12 mouse cellular contexts compared by ENCODE assay signal in the genomic region with DNA sequence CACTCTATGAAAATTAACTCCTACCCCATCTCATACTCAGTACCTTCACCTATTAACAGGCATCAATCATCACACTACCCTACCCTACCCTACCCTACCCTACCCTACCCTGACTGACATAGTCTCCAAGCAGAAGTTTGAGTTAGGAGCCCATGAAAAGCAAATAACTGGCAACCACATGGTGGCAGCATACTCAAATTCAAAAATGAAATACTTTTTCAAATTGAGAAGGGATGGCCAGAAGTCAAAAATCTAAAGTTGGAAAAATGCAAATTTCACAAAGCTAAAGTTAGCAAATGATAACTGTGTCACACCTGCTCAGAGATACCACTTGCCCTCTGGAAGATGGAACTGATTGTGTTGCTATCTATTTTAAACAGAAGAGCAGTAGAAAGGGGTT.
DNase-seq lines count a peak whose midpoint lies in the region; ATAC-seq and TF ChIP-seq lines count a peak whose summit lies in the region.
"Had no signal": no experiment of that assay in that cellular context is flagged by ENCODE, and none has a peak within 500 bp of the region (broad histone marks: within the 10 kb centered on the region; RNA-seq: fewer than 3 reads in every experiment).

No protein-coding gene starts in this region.

- no peaks in the 10 kb centered on the region for H3K27me3 ChIP-seq in kidney, postnatal 0 days (ENCODE audit: insufficient read depth, low read length)
- H3K27me3 ChIP-seq in kidney, embryonic 16.5 days (ENCODE audit: insufficient read depth, low read length), result no peaks in the 10 kb centered on the region; the same call in 1 of the 2 replicates
- H3K27me3 ChIP-seq in forebrain, embryonic 13.5 days, result no peaks in the 10 kb centered on the region
- H3K27me3 ChIP-seq: embryonic facial prominence, embryonic 12.5 days; heart, embryonic 15.5 days; liver, embryonic 15.5 days; midbrain, embryonic 15.5 days had no signal

- DNase-seq in adrenal gland, postnatal 10 days, result peak; percentile 8
- no peak for DNase-seq in adrenal gland, adult 18-20 months (ENCODE audit: low spot score in 2 of 2)
- peak; percentile 2 for DNase-seq in kidney, postnatal 0 days (ENCODE audit: low spot score)
- peak; percentile 3 for DNase-seq in lung, postnatal 10 days
- DNase-seq in lung, postnatal 25 days (ENCODE audit: low spot score), result no peak
- peak; percentile 17 to 32 for DNase-seq in right cerebral cortex, adult 2 months (ENCODE audit: low spot score in 2 of 2)

- no peak overlapping the region for H3K4me3 ChIP-seq in kidney, postnatal 0 days (replicated peaks; ENCODE audit: low read depth, low read length)
- no peak overlapping the region for H3K4me3 ChIP-seq in kidney, embryonic 16.5 days (ENCODE audit: low read length)
- H3K4me3 ChIP-seq in forebrain, embryonic 13.5 days, result no peak overlapping the region
- H3K4me3 ChIP-seq: embryonic facial prominence, embryonic 12.5 days; heart, embryonic 15.5 days; liver, embryonic 15.5 days; midbrain, embryonic 15.5 days had no signal

- H3K36me3 ChIP-seq in kidney, postnatal 0 days (ENCODE audit: insufficient read depth, low read length), result no peaks in the 10 kb centered on the region
- no peaks in the 10 kb centered on the region for H3K36me3 ChIP-seq in kidney, embryonic 16.5 days (ENCODE audit: insufficient read depth, low read length)
- H3K36me3 ChIP-seq in forebrain, embryonic 13.5 days (ENCODE audit: poor library complexity, severe bottlenecking), result no peaks in the 10 kb centered on the region
- H3K36me3 ChIP-seq: embryonic facial prominence, embryonic 12.5 days; heart, embryonic 15.5 days; liver, embryonic 15.5 days; midbrain, embryonic 15.5 days had no signal

- no peak overlapping the region for H3K9ac ChIP-seq in kidney, postnatal 0 days (ENCODE audit: low read depth, low read length)
- no peak overlapping the region for H3K9ac ChIP-seq in kidney, embryonic 16.5 days (replicated peaks; ENCODE audit: low read length)
- H3K9ac ChIP-seq in forebrain, embryonic 13.5 days, result no peak overlapping the region
- H3K9ac ChIP-seq: embryonic facial prominence, embryonic 12.5 days; heart, embryonic 15.5 days; liver, embryonic 15.5 days; midbrain, embryonic 15.5 days had no signal

- TF ChIP-seq CTCF in kidney, postnatal 0 days (IDR thresholded peaks at IDR 0.05; ENCODE audit: low read depth), result peak; percentile 52; the same call in 1 of the 2 replicates

- ATAC-seq in kidney, postnatal 0 days (replicated peaks; ENCODE audit: low FRiP score, low read depth), result no peak
- no peak for ATAC-seq in kidney, embryonic 16.5 days (ENCODE audit: low FRiP score, low TSS enrichment)
- no peak for ATAC-seq in forebrain, embryonic 13.5 days
- ATAC-seq: midbrain, embryonic 15.5 days had no signal

- H3K9me3 ChIP-seq in kidney, postnatal 0 days (replicated peaks; ENCODE audit: low read length), result no peaks in the 10 kb centered on the region
- no peaks in the 10 kb centered on the region for H3K9me3 ChIP-seq in kidney, embryonic 16.5 days (ENCODE audit: low read length)
- H3K9me3 ChIP-seq in forebrain, embryonic 13.5 days (replicated peaks), result no peaks in the 10 kb centered on the region
- H3K9me3 ChIP-seq: embryonic facial prominence, embryonic 12.5 days; heart, embryonic 15.5 days; liver, embryonic 15.5 days; midbrain, embryonic 15.5 days had no signal

- H3K4me1 ChIP-seq in kidney, postnatal 0 days (replicated peaks; ENCODE audit: insufficient read depth, low read length), result no peaks in the 10 kb centered on the region
- H3K4me1 ChIP-seq in kidney, embryonic 16.5 days (ENCODE audit: insufficient read depth, low read length), result no peaks in the 10 kb centered on the region
- no peaks in the 10 kb centered on the region for H3K4me1 ChIP-seq in forebrain, embryonic 13.5 days
- H3K4me1 ChIP-seq: embryonic facial prominence, embryonic 12.5 days; heart, embryonic 15.5 days; liver, embryonic 15.5 days; midbrain, embryonic 15.5 days had no signal

- H3K27ac ChIP-seq in kidney, postnatal 0 days, result no peak overlapping the region
- no peak overlapping the region for H3K27ac ChIP-seq in kidney, embryonic 16.5 days (ENCODE audit: low read length)
- no peak overlapping the region for H3K27ac ChIP-seq in forebrain, embryonic 13.5 days
- H3K27ac ChIP-seq: embryonic facial prominence, embryonic 12.5 days; heart, embryonic 15.5 days; liver, embryonic 15.5 days; midbrain, embryonic 15.5 days had no signal

- H3K4me2 ChIP-seq in kidney, postnatal 0 days (ENCODE audit: low read length), result no peak overlapping the region
- H3K4me2 ChIP-seq in kidney, embryonic 16.5 days (replicated peaks; ENCODE audit: low read depth, low read length), result no peak overlapping the region
- H3K4me2 ChIP-seq in forebrain, embryonic 13.5 days, result no peak overlapping the region
- H3K4me2 ChIP-seq: embryonic facial prominence, embryonic 12.5 days; heart, embryonic 15.5 days; liver, embryonic 15.5 days; midbrain, embryonic 15.5 days had no signal

Comparison
In these comparisons a context has a peak if more than half of its experiments do, and no peak if none do; other contexts are left out.
1. DNase-seq: peak in adrenal gland, postnatal 10 days (single experiment), kidney, postnatal 0 days (single experiment), lung, postnatal 10 days (single experiment) and right cerebral cortex, adult 2 months (2 of 2); none in adrenal gland, adult 18-20 months (0 of 2) and lung, postnatal 25 days (single experiment).